Mouse (Mus musculus) hematopoietic stem cell, adult 5-6 weeks (primary cell): ENCODE measurements around the gene Gm13696. TPM values are rescaled to one million over a fixed set of nuclear protein-coding genes. Genes with fewer than 3 reads are reported as not detected.
"Not testable (repeated sequence)": the region's sequence is repeated elsewhere in the genome, so short reads cannot be mapped to it uniquely, and the experiment has no call there.

Source experiments
- ATAC-seq, 2 experiments: fragments of 125-278 bp in 1 of 2; replicated peaks in 1 of 2; 2 replicates each; pipeline ENCODE4 v1.8.0; 2016 to 2017; ENCODE audit warnings: inconsistent platforms in 2 of 2, mild to moderate bottlenecking in 2 of 2, moderate number of reproducible peaks in 2 of 2, low read depth in 1 of 2, moderate TSS enrichment in 1 of 2; ENCODE audit not compliant: low FRiP score in 2 of 2, poor library complexity in 2 of 2, severe bottlenecking in 2 of 2, insufficient read depth in 1 of 2, low TSS enrichment in 1 of 2
- total RNA-seq: library from RNA; stranded (forward); fragments of 172-1452, 232-1000 nt; gene quantifications from 2 replicates; pipeline ENCODE4 v1.2.3, GENCODE M21; 2017

Gene Gm13696
- total RNA-seq, result not detected in 2 replicates

GRCm38 (mm10) chr2:83972823-83973222, at the start of gene Gm13696:
TSS of gene Gm13696 (plus strand) at chr2:83973123.
- not testable (repeated sequence) for ATAC-seq

DNA sequence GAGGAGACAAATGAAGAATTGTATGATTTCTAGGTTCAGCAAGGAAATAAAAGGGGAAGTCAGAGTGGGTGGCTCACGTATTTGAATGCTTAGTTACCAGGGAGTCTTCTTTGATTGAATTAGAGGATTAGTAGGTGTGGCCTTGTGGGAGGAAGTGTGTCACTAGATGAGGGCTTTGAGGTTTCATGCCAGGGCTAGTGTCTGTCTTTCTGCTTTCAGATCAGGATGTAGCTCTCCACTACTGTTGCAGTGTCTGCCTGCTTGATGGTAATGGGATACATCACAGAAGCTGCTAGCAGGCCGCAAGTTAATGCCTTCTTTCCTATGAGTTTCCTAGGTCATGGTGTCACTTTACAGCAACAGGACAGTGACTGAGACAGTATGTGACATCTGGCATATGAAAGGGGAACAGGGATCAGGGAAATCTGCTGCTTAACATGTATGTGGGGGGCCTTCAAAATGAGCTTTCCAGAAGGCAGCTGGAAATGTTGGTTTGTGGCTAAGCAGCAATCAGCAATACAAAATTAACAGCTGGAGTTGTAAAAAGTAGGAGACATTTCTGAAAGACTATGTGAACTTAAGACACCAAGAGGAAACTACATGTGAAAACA, 43.3 kb upstream of the Gm13696 start:
- peak; percentile 100 for ATAC-seq

GRCm38 (mm10) chr2:83940931-83941361, 32.0 kb upstream of the Gm13696 start, which contains the start of gene Zswim2:
TSS of gene Zswim2 (minus strand) at chr2:83941228.
- ATAC-seq, result peak; percentile 93 to 98

DNA sequence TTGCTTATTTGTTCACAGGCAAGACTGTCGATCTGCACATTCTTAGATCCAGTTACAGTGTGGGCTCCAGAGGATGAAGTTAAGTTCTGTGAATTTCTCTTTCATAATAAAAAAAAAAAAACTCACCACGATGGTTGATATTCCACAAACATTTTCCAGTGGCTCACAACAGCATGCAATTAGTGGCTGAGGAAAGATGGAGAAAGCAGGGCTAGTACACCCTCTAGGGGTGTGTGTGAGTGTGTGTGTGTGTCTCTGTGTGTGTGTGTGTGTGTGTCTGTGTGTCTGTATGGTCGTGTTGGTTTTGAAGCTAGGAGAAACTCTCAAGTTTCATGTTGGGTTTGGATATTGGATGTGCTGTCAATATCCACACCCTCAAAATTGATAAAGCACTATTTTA, 31.5 kb upstream of the Gm13696 start:
- ATAC-seq, result no peak

DNA sequence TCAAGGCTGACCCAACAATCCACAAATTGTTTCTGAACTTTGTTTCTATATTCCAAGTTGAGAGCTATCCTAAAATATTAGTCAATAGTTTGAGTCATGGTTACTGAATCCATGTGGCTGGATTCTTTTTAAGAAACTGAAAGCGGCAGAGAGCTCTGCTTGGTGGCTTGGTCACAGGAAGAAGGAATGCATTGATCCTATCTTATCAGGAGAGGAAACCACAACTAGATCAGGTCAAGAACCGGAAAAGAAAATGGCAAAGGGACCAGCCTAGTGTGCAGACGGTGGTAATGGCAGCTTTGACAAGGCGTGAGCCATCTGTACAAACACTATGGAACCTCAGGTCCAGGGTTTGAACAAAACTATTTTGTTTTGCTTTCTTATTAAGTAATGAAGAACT, 31.1 kb upstream of the Gm13696 start:
- peak in 1 of 2 experiments; percentile 26; a peak in 1 of 4 replicates for ATAC-seq

DNA sequence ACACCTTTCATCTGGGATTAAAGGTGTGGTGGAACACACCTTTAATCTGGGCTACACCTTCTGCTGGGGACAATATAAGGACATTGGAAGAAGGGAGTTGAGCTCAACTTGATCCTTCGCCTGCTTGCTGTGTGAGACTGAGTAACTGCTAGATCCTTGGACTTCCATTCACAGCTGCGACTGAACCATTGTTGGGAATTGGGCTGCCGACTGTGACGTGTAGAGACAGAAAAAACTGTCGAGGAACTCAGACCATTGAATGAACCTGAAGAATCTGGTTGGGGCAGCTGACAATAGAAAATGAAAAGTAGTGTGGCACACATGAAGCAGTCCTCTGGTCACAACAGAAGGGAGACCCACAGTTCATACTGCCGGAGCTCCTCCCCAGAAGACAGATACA, 17.5 kb upstream of the Gm13696 start, which contains the start of gene Gm13698:
Gene Gm13698, plus strand, starts transcription at position 301 of the 400 bp plus-strand sequence.
- ATAC-seq, result not testable (repeated sequence)

DNA sequence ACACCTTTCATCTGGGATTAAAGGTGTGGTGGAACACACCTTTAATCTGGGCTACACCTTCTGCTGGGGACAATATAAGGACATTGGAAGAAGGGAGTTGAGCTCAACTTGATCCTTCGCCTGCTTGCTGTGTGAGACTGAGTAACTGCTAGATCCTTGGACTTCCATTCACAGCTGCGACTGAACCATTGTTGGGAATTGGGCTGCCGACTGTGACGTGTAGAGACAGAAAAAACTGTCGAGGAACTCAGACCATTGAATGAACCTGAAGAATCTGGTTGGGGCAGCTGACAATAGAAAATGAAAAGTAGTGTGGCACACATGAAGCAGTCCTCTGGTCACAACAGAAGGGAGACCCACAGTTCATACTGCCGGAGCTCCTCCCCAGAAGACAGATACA, 11.7 kb upstream of the Gm13696 start, which contains the start of gene Gm13693:
Gene Gm13693, plus strand, starts transcription at position 301 of the 400 bp plus-strand sequence.
- ATAC-seq, result not testable (repeated sequence)

DNA sequence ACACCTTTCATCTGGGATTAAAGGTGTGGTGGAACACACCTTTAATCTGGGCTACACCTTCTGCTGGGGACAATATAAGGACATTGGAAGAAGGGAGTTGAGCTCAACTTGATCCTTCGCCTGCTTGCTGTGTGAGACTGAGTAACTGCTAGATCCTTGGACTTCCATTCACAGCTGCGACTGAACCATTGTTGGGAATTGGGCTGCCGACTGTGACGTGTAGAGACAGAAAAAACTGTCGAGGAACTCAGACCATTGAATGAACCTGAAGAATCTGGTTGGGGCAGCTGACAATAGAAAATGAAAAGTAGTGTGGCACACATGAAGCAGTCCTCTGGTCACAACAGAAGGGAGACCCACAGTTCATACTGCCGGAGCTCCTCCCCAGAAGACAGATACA, 5.9 kb upstream of the Gm13696 start, which contains the start of gene Gm13695:
Gene Gm13695, plus strand, starts transcription at position 301 of the 400 bp plus-strand sequence.
- ATAC-seq, result not testable (repeated sequence)

DNA sequence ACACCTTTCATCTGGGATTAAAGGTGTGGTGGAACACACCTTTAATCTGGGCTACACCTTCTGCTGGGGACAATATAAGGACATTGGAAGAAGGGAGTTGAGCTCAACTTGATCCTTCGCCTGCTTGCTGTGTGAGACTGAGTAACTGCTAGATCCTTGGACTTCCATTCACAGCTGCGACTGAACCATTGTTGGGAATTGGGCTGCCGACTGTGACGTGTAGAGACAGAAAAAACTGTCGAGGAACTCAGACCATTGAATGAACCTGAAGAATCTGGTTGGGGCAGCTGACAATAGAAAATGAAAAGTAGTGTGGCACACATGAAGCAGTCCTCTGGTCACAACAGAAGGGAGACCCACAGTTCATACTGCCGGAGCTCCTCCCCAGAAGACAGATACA, 5.7 kb downstream of the Gm13696 start, which contains the start of gene Gm13694:
Gene Gm13694, plus strand, starts transcription at position 301 of the 400 bp plus-strand sequence.
- not testable (repeated sequence) for ATAC-seq

- not testable (repeated sequence) for ATAC-seq
Observed at GRCm38 (mm10) chr2:83984443-83984842, 11.5 kb downstream of the Gm13696 start, which contains the start of gene Gm13697. TSS of gene Gm13697 (plus strand) at chr2:83984743.

DNA sequence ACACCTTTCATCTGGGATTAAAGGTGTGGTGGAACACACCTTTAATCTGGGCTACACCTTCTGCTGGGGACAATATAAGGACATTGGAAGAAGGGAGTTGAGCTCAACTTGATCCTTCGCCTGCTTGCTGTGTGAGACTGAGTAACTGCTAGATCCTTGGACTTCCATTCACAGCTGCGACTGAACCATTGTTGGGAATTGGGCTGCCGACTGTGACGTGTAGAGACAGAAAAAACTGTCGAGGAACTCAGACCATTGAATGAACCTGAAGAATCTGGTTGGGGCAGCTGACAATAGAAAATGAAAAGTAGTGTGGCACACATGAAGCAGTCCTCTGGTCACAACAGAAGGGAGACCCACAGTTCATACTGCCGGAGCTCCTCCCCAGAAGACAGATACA, 17.3 kb downstream of the Gm13696 start, which contains the start of gene Gm13691:
Gene Gm13691, plus strand, starts transcription at position 301 of the 400 bp plus-strand sequence.
- not testable (repeated sequence) for ATAC-seq

- ATAC-seq, result peak; percentile 96 to 99
Observed at GRCm38 (mm10) chr2:83993639-83994255, 20.8 kb downstream of the Gm13696 start.

DNA sequence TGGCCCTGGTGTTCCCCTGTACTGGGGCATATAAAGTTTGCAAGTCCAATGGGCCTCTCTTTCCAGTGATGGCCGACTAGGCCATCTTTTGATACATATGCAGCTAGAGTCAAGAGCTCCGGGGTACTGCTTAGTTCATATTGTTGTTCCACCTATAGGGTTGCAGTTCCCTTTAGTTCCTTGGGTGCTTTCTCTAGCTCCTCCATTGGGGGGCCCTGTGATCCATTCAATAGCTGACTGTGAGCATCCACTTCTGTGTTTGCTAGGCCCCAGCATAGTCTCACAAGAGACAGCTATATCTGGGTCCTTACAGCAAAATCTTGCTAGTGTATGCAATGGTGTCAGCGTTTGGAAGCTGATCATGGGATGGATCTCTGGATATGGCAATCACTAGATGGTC, 21.6 kb downstream of the Gm13696 start:
- not testable (repeated sequence) for ATAC-seq

DNA sequence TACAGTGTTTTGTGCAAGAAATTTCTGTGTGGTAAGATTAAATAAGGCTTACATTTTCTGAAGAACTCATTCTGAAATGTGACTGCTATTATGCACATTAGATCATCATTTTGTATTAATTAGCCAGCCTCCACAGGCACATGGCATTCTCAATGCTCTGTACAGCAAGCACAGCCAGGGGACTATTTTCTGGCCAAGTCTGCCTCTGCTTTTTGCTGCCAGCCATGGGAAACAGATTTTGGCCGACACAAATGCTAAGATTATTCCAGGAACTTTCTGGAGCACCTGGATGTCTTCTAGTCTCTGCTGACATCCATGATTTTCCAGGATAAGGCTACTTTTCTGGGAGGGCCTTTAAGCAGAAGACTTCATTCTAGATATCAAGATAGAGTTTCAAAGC, 36.0 kb downstream of the Gm13696 start:
- ATAC-seq, result no peak

- peak; percentile 69 to 76; a peak in 3 of 4 replicates for ATAC-seq
Observed at GRCm38 (mm10) chr2:84009818-84010217, 36.9 kb downstream of the Gm13696 start.

DNA sequence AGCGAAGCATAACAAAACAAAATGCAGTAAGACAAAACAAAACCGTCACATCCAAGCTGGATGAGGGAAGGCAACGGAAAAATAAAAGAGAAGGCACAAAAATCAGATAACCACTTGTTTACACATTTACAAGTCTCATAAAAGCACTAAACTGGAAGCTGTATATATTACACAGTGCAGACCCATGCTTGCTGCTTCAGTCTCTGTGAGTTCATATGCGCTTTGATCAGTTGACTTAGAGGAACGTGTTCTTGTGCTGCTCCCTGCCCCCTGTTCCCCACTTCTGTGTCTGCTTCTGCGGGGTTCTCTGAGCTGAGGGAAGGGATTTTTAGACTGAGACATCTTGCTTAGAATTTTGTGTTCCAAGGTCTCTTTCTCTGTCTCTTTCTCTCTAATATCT, 41.6 kb downstream of the Gm13696 start:
- no peak for ATAC-seq

GRCm38 (mm10) chr2:84016291-84016690, 43.4 kb downstream of the Gm13696 start:
- not testable (repeated sequence) for ATAC-seq

- ATAC-seq, result peak; percentile 33 to 49; a peak in 3 of 4 replicates
Observed at GRCm38 (mm10) chr2:84018330-84018729, 45.4 kb downstream of the Gm13696 start.
